Mouse (Mus musculus): ENCODE data around the gene Notch2.

GRCm38 (mm10) chr3:98028072-98028471, 14.7 kb downstream of the Notch2 start:
- TF ChIP-seq POLR2A (IDR thresholded peaks at IDR 0.05; ENCODE audit: borderline replicate concordance, extremely low read depth, low read depth, low read length): no peak
- no peak for TF ChIP-seq CTCF (IDR thresholded peaks at IDR 0.05; ENCODE audit: insufficient read depth, low read length)
